Mouse (Mus musculus) lung, embryonic 14.5 days (tissue): Measurements from ENCODE around the gene Rhbdd2. TPM values are rescaled to one million over a fixed set of nuclear protein-coding genes. Genes with fewer than 3 reads are reported as not detected.
A peak's percentile ranks its signal among the peaks of the same experiment; 100 is the strongest.

ENCODE experiments used
- ATAC-seq: fragments of 200-750 bp; cut with Nextera tagmentation; 2 replicates; pipeline ENCODE4 v1.8.0; 2017; ENCODE audit warnings: mild to moderate bottlenecking, moderate TSS enrichment, moderate library complexity; ENCODE audit not compliant: insufficient read depth
- DNase-seq: peaks from one replicate; pipeline ENCODE4 v3.0.0-alpha.2; 2015
- H3K27ac ChIP-seq: fragments of 300-500 bp; sonication (generic); 2 replicates; pipeline ENCODE4 v1.5.1; 2014; ENCODE audit warnings: low read depth, mild to moderate bottlenecking, moderate library complexity
- H3K27me3 ChIP-seq: fragments of 300-500 bp; sonication (generic); 2 replicates; pipeline ENCODE4 v1.6.1; 2014; ENCODE audit warnings: low read length, control low read depth; ENCODE audit not compliant: insufficient read depth
- H3K36me3 ChIP-seq: fragments of 300-500 bp; sonication (generic); 2 replicates; pipeline ENCODE4 v1.6.1; 2014; ENCODE audit warnings: control low read depth; ENCODE audit not compliant: insufficient read depth
- H3K4me1 ChIP-seq: fragments of 300-500 bp; sonication (generic); 2 replicates; pipeline ENCODE4 v1.6.1; 2014; ENCODE audit warnings: antibody characterized with exemption, control low read depth; ENCODE audit not compliant: insufficient read depth
- H3K4me2 ChIP-seq: fragments of 300-500 bp; sonication (generic); 2 replicates; pipeline ENCODE4 v1.6.1; 2014; ENCODE audit warnings: mild to moderate bottlenecking
- H3K4me3 ChIP-seq: fragments of 300-500 bp; sonication (generic); 2 replicates; pipeline ENCODE4 v1.5.1; 2014; ENCODE audit warnings: low read depth, low read length
- H3K9ac ChIP-seq: fragments of 300-500 bp; sonication (generic); 2 replicates; pipeline ENCODE4 v1.6.1; 2014
- H3K9me3 ChIP-seq: fragments of 300-500 bp; sonication (generic); 2 replicates; pipeline ENCODE4 v1.6.1; 2016; ENCODE audit warnings: low read depth, low read length, control low read depth
- CTCF ChIP-seq: IDR thresholded peaks from 2 replicates; pipeline ENCODE4 v1.5.1; 2016; ENCODE audit warnings: antibody characterized with exemption, low read depth
- WGBS: fragments of 180-500 bp; shearing (Covaris S2); extraction: QIAGEN DNeasy Blood & Tissue Kit; methylation state at CpG from one replicate; pipeline ENCODE4 v1.1.7; 2014; 5-methylcytosine and 5-hydroxymethylcytosine counted together
- polyA plus RNA-seq: library from polyadenylated mRNA; unstranded; fragments of >200 nt; fragmentation: Nextera tagmentation; extraction: Ambion mirVana; gene quantifications from 2 replicates; pipeline ENCODE4 v1.2.1, GENCODE M21; 2014

Gene Rhbdd2
- polyA plus RNA-seq, 1 experiment from 2014 or later = 40.5 TPM

- DNase-seq (no peak), ATAC-seq (no peak)
- H3K4me2 ChIP-seq = no peak overlapping the region
- H3K27me3 ChIP-seq = no peaks in the 10 kb centered on the region
- no peaks in the 10 kb centered on the region for H3K36me3 ChIP-seq
- no peaks in the 10 kb centered on the region for H3K4me1 ChIP-seq
- no peak for TF ChIP-seq CTCF
- no peak overlapping the region for H3K9ac ChIP-seq
- 89% methylated on average over 5 of the region's 5 CpGs for WGBS
- no peak overlapping the region for H3K27ac ChIP-seq
- H3K4me3 ChIP-seq = no peak overlapping the region
- no peaks in the 10 kb centered on the region for H3K9me3 ChIP-seq
These were observed 24.7 kb downstream of the Rhbdd2 start for GRCm38 (mm10) chr5:135657128-135657527.

GRCm38 (mm10) chr5:135657703-135658373 is 25.4 kb downstream of the Rhbdd2 start:
- Histone ChIP-seq H3K27me3 (no peaks in the 10 kb centered on the region), H3K27ac (no peak overlapping the region), H3K9me3 (no peaks in the 10 kb centered on the region), H3K4me1 (no peaks in the 10 kb centered on the region), H3K36me3 (no peaks in the 10 kb centered on the region), H3K4me3 (no peak overlapping the region), H3K4me2 (no peak overlapping the region), H3K9ac (no peak overlapping the region)
- WGBS = 43% methylated on average over 17 of the region's 17 CpGs
- ATAC-seq = no peak
- TF ChIP-seq CTCF = no peak
- no peak for DNase-seq

GRCm38 (mm10) chr5:135659956-135660355 is 27.5 kb downstream of the Rhbdd2 start:
- 55% methylated on average over 4 of the region's 4 CpGs for whole genome bisulfite sequencing
- H3K36me3 ChIP-seq = no peaks in the 10 kb centered on the region
- TF ChIP-seq CTCF = no peak

DNA sequence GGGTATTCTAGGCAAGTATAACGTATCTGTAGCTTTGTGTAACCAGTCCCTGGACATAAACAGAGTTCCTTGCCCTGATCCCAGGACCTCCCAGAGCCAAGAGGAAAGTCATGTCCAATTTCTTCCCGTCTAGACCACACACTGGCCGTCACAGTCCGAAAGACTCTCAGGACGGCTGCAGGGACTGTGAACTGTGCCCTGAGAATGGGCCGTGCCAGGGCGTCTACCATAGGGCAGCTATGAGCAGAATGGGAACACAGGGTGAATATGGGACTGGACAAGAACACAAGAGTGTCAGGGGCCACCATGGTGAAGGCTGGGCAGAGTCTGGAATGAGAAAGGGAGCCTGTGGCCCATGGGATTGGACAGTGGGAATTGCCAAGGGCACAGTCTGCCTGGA is 28.1 kb downstream of the Rhbdd2 start:
- Histone ChIP-seq H3K9ac (no peak overlapping the region), H3K4me1 (no peaks in the 10 kb centered on the region), H3K36me3 (no peaks in the 10 kb centered on the region), H3K4me3 (no peak overlapping the region), H3K4me2 (no peak overlapping the region), H3K27me3 (no peaks in the 10 kb centered on the region), H3K27ac (no peak overlapping the region), H3K9me3 (no peaks in the 10 kb centered on the region)
- no peak for ATAC-seq
- DNase-seq = no peak
- no peak for TF ChIP-seq CTCF
- WGBS = 79% methylated on average over 7 of the region's 7 CpGs

More at GRCm38 (mm10) chr5:135659956-135660355, 27.5 kb downstream of the Rhbdd2 start:
- DNase-seq (peak; percentile 19), ATAC-seq (no peak)
- no peaks in the 10 kb centered on the region for H3K27me3 ChIP-seq
- H3K4me1 ChIP-seq = no peaks in the 10 kb centered on the region
- no peak overlapping the region for H3K9ac ChIP-seq
- H3K4me3 ChIP-seq = no peak overlapping the region
- no peak overlapping the region for H3K4me2 ChIP-seq
- no peaks in the 10 kb centered on the region for H3K9me3 ChIP-seq
- no peak overlapping the region for H3K27ac ChIP-seq

DNA sequence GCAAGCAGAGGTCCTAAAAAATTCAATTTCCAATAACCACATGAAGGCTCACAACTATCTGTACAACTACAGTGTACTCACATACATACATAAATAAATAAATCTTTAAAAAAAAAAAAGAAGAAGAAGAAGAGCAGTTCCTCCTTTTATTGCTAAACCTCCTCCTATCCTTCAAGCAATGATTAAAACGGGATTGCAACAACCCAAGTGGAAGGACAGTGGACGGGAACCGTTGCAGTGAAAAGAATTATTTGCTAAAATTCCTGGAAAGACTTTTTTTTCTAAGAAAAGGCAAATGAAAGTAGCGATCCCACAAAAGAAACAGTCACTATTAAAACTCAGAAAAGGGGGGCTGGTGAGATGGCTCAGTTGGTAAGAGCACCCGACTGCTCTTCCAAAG is 34.5 kb downstream of the Rhbdd2 start:
- Histone ChIP-seq H3K36me3 (no peaks in the 10 kb centered on the region), H3K27me3 (no peaks in the 10 kb centered on the region), H3K4me3 (no peak overlapping the region), H3K4me1 (no peaks in the 10 kb centered on the region), H3K4me2 (no peak overlapping the region), H3K9ac (no peak overlapping the region), H3K9me3 (no peaks in the 10 kb centered on the region), H3K27ac (no peak overlapping the region)
- DNase-seq (no peak), ATAC-seq (no peak)
- TF ChIP-seq CTCF = no peak
- 79% methylated on average over 5 of the region's 5 CpGs for WGBS

DNA sequence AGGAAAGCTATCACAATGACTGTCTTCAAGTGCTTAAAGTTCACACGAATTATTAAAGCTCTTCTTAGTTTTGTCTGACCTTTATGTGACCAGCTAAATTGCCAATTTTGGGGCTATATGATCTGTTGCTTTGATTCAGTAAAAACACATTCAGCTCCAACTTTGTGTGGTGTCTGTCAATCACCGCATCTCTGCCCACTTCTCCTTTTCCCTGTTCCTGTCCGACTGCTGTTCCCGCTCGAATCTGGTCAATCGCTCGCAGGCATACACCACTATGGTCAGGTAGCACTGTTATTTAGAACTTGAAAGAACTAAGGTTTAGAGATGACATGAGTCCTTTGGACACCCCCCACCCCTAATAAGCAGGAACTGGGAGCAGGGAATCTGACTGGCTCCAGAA is 35.7 kb downstream of the Rhbdd2 start:
- WGBS = 79% methylated on average over 7 of the region's 7 CpGs

GRCm38 (mm10) chr5:135669741-135670275 is 37.4 kb downstream of the Rhbdd2 start, which contains the start of gene Por:
TSS of gene Por (plus strand) at chr5:135670033.
- H3K9me3 ChIP-seq = no peaks in the 10 kb centered on the region
- H3K4me3 ChIP-seq = no peak within 1 kb of the TSS
- no peaks in the 10 kb centered on the region for H3K36me3 ChIP-seq
- no peaks in the 10 kb centered on the region for H3K4me1 ChIP-seq
- no peak within 1 kb of the TSS for H3K27ac ChIP-seq
- no peak within 1 kb of the TSS for H3K9ac ChIP-seq
- WGBS = 22% methylated on average over 9 of the region's 9 CpGs
- no peaks in the 10 kb centered on the region for H3K27me3 ChIP-seq
- no peak for ATAC-seq
- peak; percentile 57 for DNase-seq
- TF ChIP-seq CTCF = no peak
- H3K4me2 ChIP-seq = no peak within 1 kb of the TSS

More for the DNA sequence above, 35.7 kb downstream of the Rhbdd2 start:
- DNase-seq (no peak), ATAC-seq (no peak)
- no peak for TF ChIP-seq CTCF
- Histone ChIP-seq H3K27me3 (no peaks in the 10 kb centered on the region), H3K4me1 (no peaks in the 10 kb centered on the region), H3K9ac (no peak overlapping the region), H3K27ac (no peak overlapping the region), H3K4me3 (no peak overlapping the region), H3K9me3 (no peaks in the 10 kb centered on the region), H3K4me2 (no peak overlapping the region), H3K36me3 (no peaks in the 10 kb centered on the region)
